Mouse (Mus musculus) layer of hippocampus, adult 18-20 months (tissue): ENCODE measurements around the gene Pcdh9. TPM values are rescaled to one million over a fixed set of nuclear protein-coding genes. Genes with fewer than 3 reads are reported as not detected.
A peak's percentile ranks its signal among the peaks of the same experiment; 100 is the strongest.

Source experiments
- DNase-seq, 2 experiments: peaks; one replicate each; pipeline ENCODE4 v3.0.0; 2022; ENCODE audit warnings: low spot score in 2 of 2
- total RNA-seq, 2 experiments: library from RNA; stranded (reverse); gene quantifications; 2 replicates each; pipeline ENCODE4 v1.2.3; 2021

Pcdh9 gene
- total RNA-seq, 2 experiments from 2014 or later, result 141 to 152 TPM

- DNase-seq, result no peak
These were observed 305.0 kb downstream of the Pcdh9 start for GRCm38 (mm10) chr14:93585432-93586024.

GRCm38 (mm10) chr14:93564361-93564760 is 326.1 kb downstream of the Pcdh9 start:
- DNase-seq, result no peak

GRCm38 (mm10) chr14:93561577-93561976 is 328.9 kb downstream of the Pcdh9 start:
- DNase-seq, result no peak

- DNase-seq, result no peak
These were observed 336.7 kb downstream of the Pcdh9 start for GRCm38 (mm10) chr14:93553771-93554170.

- peak in 1 of 2 experiments; percentile 37 for DNase-seq
These were observed 344.9 kb downstream of the Pcdh9 start for GRCm38 (mm10) chr14:93545575-93545974.

- DNase-seq, result peak in 1 of 2 experiments; percentile 56
These were observed 346.4 kb downstream of the Pcdh9 start for GRCm38 (mm10) chr14:93543970-93544627.

- peak; percentile 39 to 78 for DNase-seq
These were observed 346.9 kb downstream of the Pcdh9 start for GRCm38 (mm10) chr14:93543561-93543960.

GRCm38 (mm10) chr14:93534928-93535327 is 355.6 kb downstream of the Pcdh9 start:
- DNase-seq, result no peak

DNA sequence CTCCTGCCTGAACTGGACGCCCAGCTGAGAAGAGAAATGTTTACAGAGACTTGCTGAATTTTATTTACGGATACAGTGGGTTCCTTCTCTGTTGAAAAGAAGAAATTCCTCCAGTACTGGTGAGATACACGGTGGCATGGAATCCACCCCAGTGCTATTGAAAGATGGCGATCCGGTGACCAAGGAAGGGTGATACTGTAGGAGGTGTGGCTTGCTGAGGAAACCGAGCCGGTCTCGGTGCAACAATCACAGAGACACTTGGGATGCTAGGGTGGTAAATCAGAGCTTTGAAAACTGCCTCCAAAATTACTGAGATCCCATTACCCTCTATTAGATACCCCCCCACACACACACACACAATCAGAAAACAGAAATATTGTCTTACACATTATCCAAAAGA is 367.0 kb downstream of the Pcdh9 start:
- DNase-seq, result no peak

- no peak for DNase-seq
These were observed 370.3 kb downstream of the Pcdh9 start for GRCm38 (mm10) chr14:93520166-93520565.

DNA sequence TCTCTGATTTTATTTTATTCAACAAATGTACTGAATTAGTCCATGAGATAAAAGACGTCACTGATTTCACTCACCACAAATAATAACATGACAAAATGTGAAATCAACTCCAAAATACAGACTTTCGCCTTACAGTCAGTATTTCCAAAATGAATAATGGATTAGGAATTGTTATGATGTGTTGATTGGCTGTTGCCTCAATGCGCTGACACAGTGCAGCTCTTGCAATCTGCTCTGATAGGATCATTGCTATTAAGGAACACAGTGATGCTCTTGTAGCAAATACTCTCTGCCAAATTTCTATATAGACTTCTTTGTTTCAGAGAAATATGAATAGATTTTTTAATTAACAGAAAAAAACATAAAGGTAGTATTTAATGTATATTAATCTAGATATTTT is 373.8 kb downstream of the Pcdh9 start:
- no peak for DNase-seq

DNA sequence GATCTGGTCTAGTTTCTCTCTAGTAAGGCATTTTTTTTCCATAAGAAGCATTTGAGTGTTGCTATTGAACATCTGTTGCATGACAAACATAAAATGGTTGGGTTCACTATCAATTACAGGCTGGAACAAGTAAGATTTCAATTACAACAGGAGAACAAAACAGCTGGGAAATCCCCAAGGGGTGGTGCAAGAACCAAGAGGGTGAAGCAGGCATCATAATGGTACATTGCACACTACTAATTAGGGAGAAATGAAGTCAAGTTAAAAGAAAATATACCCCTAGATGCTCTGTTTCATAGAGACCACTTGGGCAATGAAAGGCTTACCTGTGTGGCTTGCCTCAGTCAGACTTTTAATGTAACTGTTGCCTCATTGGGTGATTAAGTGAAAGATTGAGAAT is 384.4 kb downstream of the Pcdh9 start:
- DNase-seq, result no peak

DNA sequence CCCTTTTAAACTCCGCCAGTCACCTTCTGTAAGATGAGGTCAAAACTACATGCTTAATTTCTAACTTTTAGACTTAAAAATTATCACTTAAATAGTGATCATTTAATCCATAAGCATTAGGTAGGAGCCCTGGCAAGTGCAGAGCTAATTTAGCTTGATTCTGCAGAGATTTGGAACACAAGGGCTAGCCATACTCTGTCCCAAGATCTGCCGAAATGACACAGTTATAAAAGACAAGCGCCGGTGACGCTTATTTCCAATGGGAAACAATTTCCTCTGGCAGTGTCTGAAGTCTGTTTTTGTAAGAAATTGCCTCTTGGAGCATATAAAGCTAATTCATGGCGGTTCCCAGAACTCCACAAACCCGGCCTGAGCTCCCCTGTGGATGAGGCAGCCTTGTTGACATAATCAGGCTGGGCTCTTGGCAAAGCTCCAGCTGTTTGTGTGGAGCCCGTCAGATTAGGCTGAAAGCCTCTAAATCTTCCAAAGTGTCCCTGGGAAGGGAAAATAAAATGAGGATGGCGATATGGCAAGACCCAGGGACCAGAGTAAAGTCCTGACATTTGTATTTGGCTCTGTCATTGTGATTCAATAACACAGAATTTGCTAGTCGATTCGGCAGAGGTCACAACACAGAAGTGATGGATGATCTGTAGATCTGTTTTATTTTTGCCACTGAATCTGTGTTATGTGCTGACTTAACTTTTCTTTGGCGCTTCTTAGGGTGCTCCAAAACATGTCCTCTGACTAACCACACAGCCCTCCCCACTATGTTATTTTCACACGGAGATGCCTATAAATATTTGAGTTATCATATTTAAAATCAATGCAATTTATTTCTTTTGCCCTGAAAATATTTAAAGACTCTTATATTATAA is 391.4 kb downstream of the Pcdh9 start:
- peak; percentile 40 to 77 for DNase-seq

DNA sequence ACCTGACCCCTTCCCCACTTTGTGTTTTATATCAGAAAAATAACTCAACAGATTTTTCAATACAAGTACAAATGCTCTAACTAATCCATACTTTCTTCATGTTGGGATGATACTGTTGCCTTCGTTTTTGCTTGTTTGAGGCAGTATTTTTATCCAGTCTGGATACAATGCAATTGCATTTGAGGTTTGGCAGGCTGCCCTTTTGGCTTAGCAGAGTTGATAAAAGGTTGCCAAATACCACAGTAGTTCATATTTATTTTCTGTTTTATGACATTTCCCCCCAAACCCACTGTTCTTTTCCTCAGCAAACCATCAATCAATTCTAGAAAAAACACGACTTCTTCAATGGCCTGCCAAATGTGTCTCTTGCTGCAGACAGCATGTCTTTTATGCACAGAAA is 415.5 kb downstream of the Pcdh9 start:
- peak in 1 of 2 experiments; percentile 66 for DNase-seq

GRCm38 (mm10) chr14:93472494-93472893 is 418.0 kb downstream of the Pcdh9 start:
- no peak for DNase-seq

DNA sequence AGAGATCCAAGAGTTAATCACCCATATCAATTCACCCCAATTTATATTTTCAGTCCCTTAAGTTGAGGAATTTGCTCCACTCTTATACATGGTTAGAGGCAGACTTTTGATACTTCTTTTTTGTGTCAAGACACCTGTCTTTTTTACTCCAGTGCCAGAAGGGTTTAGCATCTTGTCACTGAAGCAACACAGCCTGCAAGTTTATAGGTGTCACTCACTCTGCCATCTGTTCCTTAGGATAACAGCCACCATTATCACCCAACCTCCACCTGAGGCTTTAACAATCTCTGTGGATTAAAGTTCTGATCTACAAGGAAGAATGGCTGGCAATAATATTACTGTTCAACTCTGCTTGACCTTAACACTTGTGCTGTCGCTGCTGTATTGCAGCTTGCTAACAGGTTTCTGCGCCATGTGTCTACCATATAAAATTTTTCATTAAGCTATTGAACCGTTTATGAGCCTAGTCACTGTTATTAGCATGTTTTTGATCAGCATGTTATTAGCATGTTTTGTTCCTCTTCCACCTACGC is 427.1 kb downstream of the Pcdh9 start:
- DNase-seq, result no peak

- peak in 1 of 2 experiments; percentile 36 for DNase-seq
These were observed 439.4 kb downstream of the Pcdh9 start for GRCm38 (mm10) chr14:93450930-93451665.

- DNase-seq, result no peak
These were observed 448.6 kb downstream of the Pcdh9 start for GRCm38 (mm10) chr14:93441852-93442251.

DNA sequence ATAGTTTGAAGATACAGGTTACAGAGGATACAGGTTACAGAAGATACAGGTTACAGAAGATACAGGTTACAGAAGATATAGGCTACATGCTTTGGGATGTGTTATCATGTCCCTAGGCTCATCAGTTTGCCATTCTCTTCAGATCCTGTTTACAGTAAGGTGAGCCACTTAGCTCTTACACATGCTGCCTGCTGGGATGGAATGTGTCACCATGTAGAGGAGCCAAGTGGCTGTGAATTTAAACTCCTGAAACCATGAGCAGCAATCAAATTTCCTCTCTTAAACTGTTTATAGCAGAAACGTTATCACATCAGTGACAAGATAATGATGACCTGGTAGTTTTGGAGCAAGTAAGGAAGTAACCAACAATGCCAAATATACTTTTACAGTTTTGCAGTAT is 453.3 kb downstream of the Pcdh9 start:
- DNase-seq, result no peak

- peak in 1 of 2 experiments; percentile 52 for DNase-seq
These were observed 473.7 kb downstream of the Pcdh9 start for GRCm38 (mm10) chr14:93416752-93417151.

DNA sequence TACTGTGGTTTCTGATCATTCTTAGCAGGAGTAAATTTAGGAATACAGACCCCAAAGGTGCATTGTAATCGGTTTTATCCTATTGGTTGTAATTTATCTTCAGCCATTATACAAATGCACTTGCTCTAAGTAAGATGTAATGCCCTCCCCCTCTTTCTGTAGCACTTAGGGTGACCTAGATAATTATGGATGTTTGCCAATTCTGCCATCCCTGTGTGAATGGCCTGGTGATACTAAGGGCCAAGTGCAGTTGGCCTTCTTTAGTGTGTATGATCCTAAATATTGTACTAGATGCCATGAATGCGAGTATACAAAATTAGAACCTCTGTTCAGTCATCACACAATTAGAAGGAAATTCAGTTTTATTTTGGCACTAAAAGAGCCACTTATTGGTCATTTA is 475.0 kb downstream of the Pcdh9 start:
- no peak for DNase-seq
